In genomic region chr14:121954129-121954528, GRCm38 (mm10) we compare ENCODE assay signal across 24 mouse cellular contexts. TPM values are rescaled to one million over a fixed set of nuclear protein-coding genes. Genes with fewer than 3 reads are reported as not detected.
DNase-seq lines count a peak whose midpoint lies in the region; ATAC-seq and TF ChIP-seq lines count a peak whose summit lies in the region.
"Had no signal": no experiment of that assay in that cellular context is flagged by ENCODE, and none has a peak within 500 bp of the region (broad histone marks: within the 10 kb centered on the region; RNA-seq: fewer than 3 reads in every experiment).

No protein-coding gene starts in this region.

- no peak overlapping the region for H3K4me3 ChIP-seq in heart, embryonic 16.5 days (ENCODE audit: low read length)
- no peak overlapping the region for H3K4me3 ChIP-seq in spleen, adult 2 months (ENCODE audit: extremely low read depth, insufficient read depth, insufficient read length)
- no peak overlapping the region for H3K4me3 ChIP-seq in olfactory bulb, adult 2 months (ENCODE audit: insufficient read depth, low read depth, low read length)
- H3K4me3 ChIP-seq: forebrain, embryonic 10.5 days; forebrain, embryonic 13.5 days; heart, embryonic 15.5 days; hindbrain, embryonic 10.5 days; hindbrain, embryonic 13.5 days had no signal

- no peak for TF ChIP-seq CTCF in spleen, adult 2 months (IDR thresholded peaks at IDR 0.05; ENCODE audit: extremely low read depth, insufficient read depth, insufficient read length, insufficient replicate concordance)
- no peak for TF ChIP-seq CTCF in olfactory bulb, adult 2 months (IDR thresholded peaks at IDR 0.05; ENCODE audit: insufficient read depth, low read depth, low read length)

- no peak overlapping the region for H3K27ac ChIP-seq in heart, embryonic 16.5 days (ENCODE audit: low read length)
- peak overlapping the region; percentile 79 for H3K27ac ChIP-seq in spleen, adult 2 months (ENCODE audit: insufficient read depth, low read length)
- H3K27ac ChIP-seq in olfactory bulb, adult 2 months (ENCODE audit: insufficient read depth, low read depth, low read length): no peak overlapping the region
- H3K27ac ChIP-seq: forebrain, embryonic 10.5 days; forebrain, embryonic 13.5 days; heart, embryonic 15.5 days; hindbrain, embryonic 10.5 days; hindbrain, embryonic 13.5 days had no signal

- H3K9me3 ChIP-seq in heart, embryonic 16.5 days (replicated peaks; ENCODE audit: control insufficient read depth, low read length): no peaks in the 10 kb centered on the region; the same call in 1 of the 2 replicates
- H3K9me3 ChIP-seq: forebrain, embryonic 10.5 days; forebrain, embryonic 13.5 days; heart, embryonic 15.5 days; hindbrain, embryonic 10.5 days; hindbrain, embryonic 13.5 days had no signal

- DNase-seq in heart, postnatal 4 days: no peak
- DNase-seq in spleen, adult 2 months (ENCODE audit: low read depth in 1 of 2, low spot score in 2 of 2): no peak
- DNase-seq in spleen, postnatal 4 days (ENCODE audit: low spot score in 2 of 2): no peak
- no peak for DNase-seq in c-Kit-positive CD71-positive TER-119-positive erythroid progenitor cells, embryonic 14.5 days (ENCODE audit: low spot score)
- DNase-seq: adrenal gland, adult 8-10 months; adrenal gland, postnatal 25 days; cerebellum, adult 18-20 months; cerebellum, adult 9-10 months; cerebellum, postnatal 14 days; gastrocnemius, postnatal 10 days; gastrocnemius, postnatal 36 days had no signal

- H3K4me1 ChIP-seq in heart, embryonic 16.5 days (ENCODE audit: control insufficient read depth, insufficient read depth, low read length): peaks cover 5% of the 10 kb centered on the region; the same call in 1 of the 2 replicates
- peaks cover 50% of the 10 kb centered on the region for H3K4me1 ChIP-seq in spleen, adult 2 months (ENCODE audit: control insufficient read depth, insufficient read depth, insufficient read length)
- H3K4me1 ChIP-seq in olfactory bulb, adult 2 months (ENCODE audit: control insufficient read depth, insufficient read depth, low read length): peaks cover 2% of the 10 kb centered on the region; the same call in 1 of the 2 replicates
- H3K4me1 ChIP-seq: forebrain, embryonic 10.5 days; forebrain, embryonic 13.5 days; hindbrain, embryonic 10.5 days had no signal

- H3K36me3 ChIP-seq in heart, embryonic 16.5 days (ENCODE audit: control insufficient read depth, insufficient read depth): no peaks in the 10 kb centered on the region; the same call in 1 of the 2 replicates
- H3K36me3 ChIP-seq in spleen, adult 2 months (ENCODE audit: control insufficient read depth, insufficient read depth, low read length): peaks cover 20% of the 10 kb centered on the region
- H3K36me3 ChIP-seq: heart, embryonic 15.5 days had no signal

- TF ChIP-seq POLR2A in spleen, adult 2 months (IDR thresholded peaks at IDR 0.05; ENCODE audit: low read depth, low read length): no peak
- 0 out of 2 replicates have a peak, but pooled peaks have one; percentile 19 for TF ChIP-seq POLR2A in olfactory bulb, adult 2 months (IDR thresholded peaks at IDR 0.05; ENCODE audit: insufficient read depth, low read depth, low read length)

- 46% methylated on average over 11 of the region's 11 CpGs for WGBS in heart, embryonic 16.5 days
- 90% methylated on average over 11 of the region's 11 CpGs for WGBS in spleen, adult 2 months
- 95% methylated on average over 11 of the region's 11 CpGs for WGBS in olfactory bulb, adult 2 months

- no peak overlapping the region for H3K9ac ChIP-seq in heart, embryonic 16.5 days (ENCODE audit: low read length)
- H3K9ac ChIP-seq: forebrain, embryonic 13.5 days; heart, embryonic 15.5 days; hindbrain, embryonic 13.5 days had no signal

- no peaks in the 10 kb centered on the region for H3K27me3 ChIP-seq in heart, embryonic 16.5 days (ENCODE audit: control insufficient read depth, insufficient read depth, low read length)
- H3K27me3 ChIP-seq in spleen, adult 2 months (ENCODE audit: control insufficient read depth, insufficient read depth, low read length): no peaks in the 10 kb centered on the region
- H3K27me3 ChIP-seq: forebrain, embryonic 13.5 days; heart, embryonic 15.5 days; hindbrain, embryonic 13.5 days had no signal

- H3K4me2 ChIP-seq in heart, embryonic 16.5 days (ENCODE audit: low read depth, low read length): no peak overlapping the region
- H3K4me2 ChIP-seq: forebrain, embryonic 13.5 days; heart, embryonic 11.5 days; heart, embryonic 15.5 days; hindbrain, embryonic 13.5 days had no signal

- peak; percentile 54; the same call in 1 of the 2 replicates for ATAC-seq in heart, embryonic 16.5 days (replicated peaks; ENCODE audit: extremely low read depth, insufficient read depth, low FRiP score)
- ATAC-seq: forebrain, embryonic 13.5 days; forebrain, embryonic 16.5 days; hindbrain, embryonic 16.5 days; intestine, postnatal 0 days had no signal

RNA-seq across cellular contexts. Expression of gene Gpr183, which starts 10.9 kb away (rescaled TPM):
- 2.4 and 3.6 TPM in 2 replicates for polyA plus RNA-seq in heart, embryonic 16.5 days (2015; fragmentation: Nextera tagmentation; extraction: Ambion mirVana)
- 1 to 10 TPM; 2.8 to 3.3 TPM for total RNA-seq in heart, postnatal 4 days (2021)
- 19.3 and 21.5 TPM in 2 replicates for polyA plus RNA-seq in spleen, adult 2 months (2012; rRNA removed)
- polyA plus RNA-seq in olfactory bulb, adult 2 months (2012; ENCODE audit: insufficient read depth, insufficient read length, low replicate concordance, missing spikeins): not detected in 2 replicates

RNA-seq across cellular contexts. Expression of gene Gpr18, which starts 38.5 kb away (rescaled TPM):
- polyA plus RNA-seq in heart, embryonic 16.5 days (2015; fragmentation: Nextera tagmentation; extraction: Ambion mirVana): 0.22 and 1.00 TPM in 2 replicates
- total RNA-seq in heart, postnatal 4 days (2021): not detected
- polyA plus RNA-seq in spleen, adult 2 months (2012; rRNA removed): 91.9 and 111 TPM in 2 replicates
- polyA plus RNA-seq in olfactory bulb, adult 2 months (2012; ENCODE audit: insufficient read depth, insufficient read length, low replicate concordance, missing spikeins): not detected in 2 replicates
- total RNA-seq: gastrocnemius, adult 18-20 months; gastrocnemius, postnatal 10 days; gastrocnemius, postnatal 36 days had no signal
- polyA plus RNA-seq: brain, embryonic 14.5 days had no signal

Comparison
In these comparisons a context has a peak if more than half of its experiments do, and no peak if none do; other contexts are left out.
1. RNA of gene Gpr18, which starts 38.5 kb away (polyA plus RNA-seq): 91.9 to 111 TPM in spleen, adult 2 months; 0.22 to 1.00 TPM in heart, embryonic 16.5 days and not detected in olfactory bulb, adult 2 months; every median in the first group is over 10 times any median in the second.